Mouse (Mus musculus) Patski (cell line): ENCODE data around the gene Cep112. TPM values are rescaled to one million over a fixed set of nuclear protein-coding genes. Genes with fewer than 3 reads are reported as not detected.

Source experiments
- ATAC-seq: fragments of 100-300 bp; one replicate; pipeline ENCODE4 v1.8.0; 2021
- CTCF ChIA-PET: fragments of 350-600 bp; sonication (Branson Sonifier 250); formaldehyde crosslinking; loops from one replicate; lab custom pipeline; 2022; ENCODE audit warnings: inconsistent platforms; lab: Charles Lee
- POLR2A ChIA-PET: fragments of 350-600 bp; sonication (Branson Sonifier 250); formaldehyde crosslinking; loops from one replicate; lab custom pipeline; 2022; ENCODE audit warnings: antibody characterized with exemption, inconsistent platforms; lab: Charles Lee
- DNase-seq: peaks from one replicate; pipeline ENCODE4 v3.0.0-alpha.2; 2011; ENCODE audit warnings: low read depth, low spot score
- H3K27me3 ChIP-seq: fragments of 371-371 bp; one replicate; pipeline ENCODE4 v1.5.1; 2021
- CTCF ChIP-seq: fragments of 100-300 bp; IDR thresholded peaks from one replicate; pipeline ENCODE4 v1.5.1; 2021
- in situ Hi-C: fragments of 300-500 bp; cut with MboI; formaldehyde crosslinking; loops from 3 replicates; pipeline ENCODE4 v1.11.1; 2018; ENCODE audit warnings: low pct_unique_long_range_greater_than_20kb, mixed read lengths
- polyA plus RNA-seq: library from polyadenylated mRNA; unstranded; gene quantifications from one replicate; pipeline ENCODE4 v1.2.3, GENCODE M21; 2021

The Cep112 gene
- polyA plus RNA-seq, 1 experiment from 2014 or later, result 9.7 TPM

DNA sequence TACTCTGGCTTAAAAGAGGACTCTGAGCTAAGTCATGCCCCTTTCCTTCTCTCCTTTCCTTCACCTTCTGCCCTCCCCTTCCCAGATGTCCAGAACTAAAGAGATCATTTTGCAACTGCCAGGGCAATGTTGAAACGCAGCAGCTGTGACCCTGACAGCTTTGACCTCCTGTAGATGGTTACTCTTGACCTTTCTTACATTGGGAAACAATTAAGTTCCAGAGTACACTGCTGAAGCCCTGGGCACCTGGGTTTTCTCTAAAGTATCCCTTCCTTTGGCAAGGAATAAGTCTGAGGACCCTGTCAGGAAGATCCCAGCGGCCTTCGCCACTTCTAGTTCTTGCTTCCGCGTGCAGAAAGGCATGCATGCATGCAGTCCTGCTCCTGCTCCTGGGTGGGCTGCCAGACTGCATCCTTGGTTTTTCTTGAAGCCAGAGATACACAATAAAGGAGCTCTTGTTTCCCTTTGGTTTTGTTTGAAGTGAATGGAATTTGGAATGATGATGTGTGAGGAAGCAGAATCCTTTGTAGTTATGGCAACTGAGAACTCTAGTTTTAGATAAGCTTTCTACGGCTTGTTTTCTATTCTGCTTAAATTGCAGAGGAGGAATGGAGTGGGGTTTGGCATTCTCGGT is 161.7 kb downstream of the Cep112 start:
- in situ Hi-C loops, result no loop called here
- H3K27me3 ChIP-seq, result no peaks in the 10 kb centered on the region
- POLR2A ChIA-PET, result interaction anchor here (0.5 kb wide), 1 partner anchor 323 kb away, joined by 4 read pairs; no protein-coding TSS in a partner anchor
- ATAC-seq (no peak), DNase-seq (no peak)
- no peak for TF ChIP-seq CTCF
- CTCF ChIA-PET, result interaction anchor here (3.7 kb wide), 1 partner anchor 13 kb away, joined by 9 read pairs; no protein-coding TSS in a partner anchor

DNA sequence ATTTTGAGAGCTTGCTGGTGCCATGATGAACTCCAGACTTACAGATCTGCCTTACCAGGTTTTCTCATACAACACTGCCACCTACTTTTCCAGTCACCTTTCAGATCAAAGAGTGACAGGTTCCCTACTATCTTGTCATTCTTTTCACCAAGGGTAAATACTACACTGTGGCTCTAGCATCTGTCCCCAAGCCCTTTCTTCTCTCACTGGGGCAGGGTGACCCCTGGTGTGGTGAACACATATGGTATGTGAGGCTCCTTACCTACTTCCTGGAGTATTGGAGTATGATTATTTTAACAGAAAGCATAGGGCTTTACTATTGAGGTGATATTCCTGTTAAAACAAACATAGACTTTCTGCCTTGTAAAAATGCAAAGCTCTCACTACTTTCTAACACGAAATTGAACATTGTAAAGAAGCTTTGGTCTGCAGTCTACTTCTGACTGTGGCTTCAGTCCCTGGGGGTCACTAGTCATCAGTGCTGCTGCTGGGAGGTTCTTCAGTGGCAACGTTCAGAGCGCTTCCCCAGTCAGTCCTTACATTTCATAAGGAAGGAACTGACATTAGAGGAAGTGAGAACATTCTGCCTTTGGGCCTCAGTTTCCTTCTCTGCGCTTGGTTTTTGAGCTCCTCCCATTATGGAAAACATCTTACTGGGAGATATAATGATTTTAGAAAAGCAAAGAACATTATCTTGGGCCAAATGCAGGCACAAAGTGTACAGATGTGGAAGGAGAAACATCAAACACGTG is 168.4 kb downstream of the Cep112 start:
- in situ Hi-C loops, result no loop called here
- DNase-seq (no peak), ATAC-seq (no peak)
- no peak for TF ChIP-seq CTCF
- CTCF ChIA-PET, result interaction anchor here (1.1 kb wide), 1 partner anchor 34 kb away, joined by 3 read pairs; no protein-coding TSS in a partner anchor
- H3K27me3 ChIP-seq, result no peaks in the 10 kb centered on the region
- POLR2A ChIA-PET, result no interaction called here

DNA sequence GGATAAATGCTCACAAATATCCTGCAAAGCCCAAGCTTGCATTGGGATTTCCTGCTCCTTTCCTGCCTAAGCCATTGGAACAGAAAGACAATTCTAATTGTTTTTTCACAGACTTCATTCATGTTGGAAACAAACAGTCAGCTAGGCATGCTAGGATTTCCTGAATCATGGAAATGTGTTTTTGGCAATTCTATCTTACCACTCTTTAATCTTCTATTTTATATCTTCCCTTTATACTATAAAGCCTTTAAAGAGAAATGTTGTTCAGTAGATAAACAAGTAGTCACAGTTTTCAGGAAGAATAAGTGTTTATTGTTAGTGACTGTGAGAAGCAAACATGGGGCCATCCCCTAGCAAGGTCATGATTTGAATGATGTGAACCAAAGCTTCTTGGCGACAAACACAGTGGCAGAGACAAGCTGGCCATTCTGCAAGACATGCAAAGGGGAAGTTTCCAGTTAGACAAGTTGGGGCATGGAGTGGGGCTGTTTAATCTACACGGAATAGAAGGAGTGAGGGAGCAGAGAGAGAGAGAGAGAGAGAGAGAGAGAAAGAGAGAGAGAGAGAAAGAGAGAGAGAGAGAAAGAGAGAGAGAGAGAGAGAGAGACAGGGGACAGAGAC is 169.1 kb downstream of the Cep112 start:
- DNase-seq (no peak), ATAC-seq (no peak)
- CTCF ChIA-PET, result interaction anchor here (1.1 to 1.2 kb wide), 2 partner anchors 8 to 35 kb away, joined by 3 read pairs; no protein-coding TSS in a partner anchor
- in situ Hi-C loops, result no loop called here
- no peaks in the 10 kb centered on the region for H3K27me3 ChIP-seq
- TF ChIP-seq CTCF, result no peak
- POLR2A ChIA-PET, result no interaction called here

DNA sequence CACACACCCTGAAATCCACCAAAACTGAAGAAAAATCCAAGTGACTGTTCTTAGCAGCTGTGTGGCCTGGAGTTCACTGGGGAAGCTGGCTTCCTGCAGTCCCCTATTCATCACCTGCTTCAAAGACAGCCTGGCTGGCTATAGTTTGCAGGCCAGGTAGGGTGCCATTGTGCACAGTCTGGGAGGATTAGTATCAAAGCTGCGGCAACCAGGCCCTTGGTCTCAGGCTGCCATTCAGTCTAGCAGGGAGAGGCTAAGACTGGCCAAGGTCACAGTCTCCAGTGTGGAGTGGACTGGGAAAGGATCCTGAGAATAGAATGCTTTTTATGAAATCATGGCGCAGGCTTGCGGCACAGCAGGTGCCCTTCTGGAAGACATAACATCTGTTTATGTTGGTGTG is 180.3 kb downstream of the Cep112 start:
- H3K27me3 ChIP-seq, result no peaks in the 10 kb centered on the region
- no peak for ATAC-seq
- POLR2A ChIA-PET, result no interaction called here
- in situ Hi-C loops, result no loop called here
- no peak for TF ChIP-seq CTCF
- CTCF ChIA-PET, result interaction anchor here (1.3 kb wide), 1 partner anchor 9 kb away, joined by 4 read pairs; no protein-coding TSS in a partner anchor
- no peak for DNase-seq

DNA sequence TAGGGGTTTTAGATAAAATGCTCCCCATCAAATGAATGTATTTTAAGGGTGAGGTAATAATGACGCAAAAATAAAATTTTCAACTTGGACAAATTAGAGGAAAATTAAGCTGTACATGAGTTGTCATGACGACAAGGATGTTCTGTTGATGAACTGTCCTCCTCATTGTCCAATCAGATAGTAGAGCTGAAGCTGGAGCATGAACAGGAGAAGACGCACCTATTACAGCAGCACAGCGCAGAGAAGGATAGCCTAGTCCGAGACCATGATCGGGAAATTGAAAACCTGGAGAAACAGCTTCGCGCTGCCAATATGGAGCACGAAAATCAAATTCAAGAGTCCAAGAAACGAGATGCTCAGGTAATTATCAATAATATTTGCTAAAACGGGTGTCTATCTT is 181.0 kb downstream of the Cep112 start:
- ATAC-seq (no peak), DNase-seq (no peak)
- CTCF ChIA-PET, result interaction anchor here (1.3 kb wide), 1 partner anchor 8 kb away, joined by 4 read pairs; no protein-coding TSS in a partner anchor
- in situ Hi-C loops, result no loop called here
- POLR2A ChIA-PET, result no interaction called here
- no peaks in the 10 kb centered on the region for H3K27me3 ChIP-seq
- TF ChIP-seq CTCF, result no peak

DNA sequence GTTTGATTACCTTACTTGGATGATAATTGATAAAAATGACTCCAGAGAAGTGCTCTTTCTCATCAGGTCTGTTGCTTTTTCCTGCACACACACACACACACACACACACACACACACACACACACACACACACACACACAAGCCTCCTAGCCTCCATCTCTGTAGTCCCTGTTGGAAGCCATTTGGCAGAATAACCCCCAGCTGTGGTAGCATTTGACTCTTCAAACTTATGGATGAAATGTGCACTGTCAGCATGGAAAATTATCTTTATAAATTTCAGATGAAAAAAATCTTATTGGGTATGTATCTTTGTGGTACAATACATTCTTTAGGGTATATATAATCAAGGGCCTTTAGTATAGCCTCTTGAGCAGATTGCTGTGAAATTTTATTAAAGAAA is 181.8 kb downstream of the Cep112 start:
- ATAC-seq (no peak), DNase-seq (no peak)
- POLR2A ChIA-PET, result no interaction called here
- TF ChIP-seq CTCF, result no peak
- CTCF ChIA-PET, result no interaction called here
- in situ Hi-C loops, result no loop called here
- no peaks in the 10 kb centered on the region for H3K27me3 ChIP-seq

DNA sequence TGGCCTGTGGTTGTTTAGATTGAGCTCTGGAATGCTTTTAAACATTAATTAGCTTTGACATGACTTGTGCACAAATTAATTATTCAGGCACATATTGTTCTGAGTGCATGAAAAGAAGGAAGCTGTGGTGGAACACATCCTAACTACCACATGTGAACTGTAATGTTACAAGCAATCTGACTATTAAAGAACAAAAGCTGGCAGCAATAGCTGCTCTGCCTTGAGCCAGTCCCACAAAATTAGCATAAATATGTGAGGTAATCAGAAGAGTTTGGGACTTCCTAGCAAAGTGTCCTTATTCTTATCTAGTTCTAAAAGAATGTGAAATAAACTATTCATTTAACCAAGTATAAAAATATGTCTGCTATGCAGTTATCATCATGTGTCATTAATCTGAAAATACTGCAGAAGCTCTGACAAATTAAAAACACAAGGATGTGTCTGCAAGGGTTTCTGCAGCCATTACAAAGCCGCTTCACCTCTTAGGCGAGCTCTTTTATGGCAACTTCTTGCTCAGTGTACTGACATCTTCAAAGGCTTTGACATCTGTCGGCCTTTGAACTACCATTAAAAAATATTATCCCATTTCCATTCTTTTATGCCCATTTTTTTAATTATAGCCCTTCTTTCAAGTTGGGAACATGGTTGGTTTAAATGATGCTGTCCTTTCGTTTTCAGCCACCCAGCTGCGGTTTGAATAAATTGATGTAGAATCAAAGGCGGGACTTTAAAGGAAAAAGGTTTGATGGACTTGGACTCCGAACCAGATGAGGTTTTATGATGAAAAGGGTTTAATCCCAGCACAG is 195.8 kb downstream of the Cep112 start:
- ATAC-seq (peak; percentile 92), DNase-seq (peak; percentile 6)
- no peaks in the 10 kb centered on the region for H3K27me3 ChIP-seq
- POLR2A ChIA-PET, result no interaction called here
- CTCF ChIA-PET, result interaction anchor here (0.9 to 1.3 kb wide), 3 partner anchors 10 to 171 kb away, joined by 3 to 4 read pairs (median 3); no protein-coding TSS in a partner anchor
- TF ChIP-seq CTCF, result no peak
- in situ Hi-C loops, result no loop called here

DNA sequence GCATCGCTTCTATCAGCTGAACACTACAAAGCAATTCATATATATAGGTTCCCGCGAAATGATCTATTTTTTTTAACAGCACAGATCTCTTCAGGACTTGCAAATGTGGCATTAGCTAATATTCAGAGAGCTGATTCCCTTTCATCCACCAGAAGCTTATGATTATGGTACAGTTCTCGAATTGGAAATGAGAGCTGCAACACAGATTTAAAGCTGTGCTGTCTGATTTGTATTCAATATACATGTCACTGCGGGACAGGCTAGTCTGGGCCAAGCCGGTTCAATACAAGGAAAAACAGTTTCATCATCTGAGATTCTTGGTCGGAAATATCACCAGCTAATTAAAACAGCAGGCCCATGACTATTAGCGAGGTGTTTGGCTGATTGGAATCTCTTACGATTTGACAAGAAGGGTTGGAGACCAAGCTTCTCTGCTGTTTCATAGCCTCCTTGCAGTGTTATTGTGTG is 196.5 kb downstream of the Cep112 start:
- ATAC-seq (no peak), DNase-seq (no peak)
- no peak for TF ChIP-seq CTCF
- in situ Hi-C loops, result no loop called here
- H3K27me3 ChIP-seq, result no peaks in the 10 kb centered on the region
- POLR2A ChIA-PET, result no interaction called here
- CTCF ChIA-PET, result interaction anchor here (1.1 to 1.3 kb wide), 2 partner anchors 9 to 17 kb away, joined by 3 to 4 read pairs; no protein-coding TSS in a partner anchor

DNA sequence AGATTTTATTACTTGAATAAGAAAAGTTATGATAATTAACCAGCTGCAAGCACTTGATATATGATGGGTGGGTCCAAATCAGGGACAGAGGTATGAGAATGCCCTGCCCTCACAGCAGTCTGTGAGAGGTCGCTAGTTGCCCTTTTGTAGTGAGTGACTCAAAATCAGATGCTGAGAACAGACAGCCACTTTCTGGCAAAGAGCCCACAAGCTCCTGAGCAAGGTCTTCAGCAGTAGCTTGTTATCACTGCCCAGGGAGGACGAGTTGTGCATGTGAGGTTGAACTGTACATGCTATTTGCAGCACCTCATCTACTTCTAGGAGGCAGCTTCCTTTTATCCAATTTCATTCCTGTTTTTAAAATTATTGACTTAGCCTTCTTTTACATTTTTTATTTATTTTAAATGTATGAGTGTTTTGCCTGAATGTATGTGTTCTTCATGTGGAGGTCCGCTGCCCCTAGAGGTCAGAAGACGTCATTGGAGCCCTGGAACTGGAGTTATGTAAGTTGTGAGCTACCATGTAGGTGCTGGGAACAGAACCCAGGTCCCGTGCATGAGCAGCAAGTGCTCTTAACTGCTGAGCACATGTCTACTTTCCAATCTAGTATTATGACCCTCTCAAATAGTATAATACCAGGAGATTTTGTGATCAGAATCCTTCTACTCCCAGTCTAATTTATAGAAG is 200.7 kb downstream of the Cep112 start:
- ChIA-PET POLR2A (no interaction called here), CTCF (interaction anchor here (0.8 to 1.3 kb wide), 4 partner anchors 8 to 25 kb away, joined by 3 to 5 read pairs (median 3); no protein-coding TSS in a partner anchor)
- in situ Hi-C loops, result no loop called here
- ATAC-seq (no peak), DNase-seq (no peak)
- TF ChIP-seq CTCF, result peak; percentile 34
- H3K27me3 ChIP-seq, result no peaks in the 10 kb centered on the region
